20 mouse cellular contexts compared by ENCODE assay signal in the genomic region with DNA sequence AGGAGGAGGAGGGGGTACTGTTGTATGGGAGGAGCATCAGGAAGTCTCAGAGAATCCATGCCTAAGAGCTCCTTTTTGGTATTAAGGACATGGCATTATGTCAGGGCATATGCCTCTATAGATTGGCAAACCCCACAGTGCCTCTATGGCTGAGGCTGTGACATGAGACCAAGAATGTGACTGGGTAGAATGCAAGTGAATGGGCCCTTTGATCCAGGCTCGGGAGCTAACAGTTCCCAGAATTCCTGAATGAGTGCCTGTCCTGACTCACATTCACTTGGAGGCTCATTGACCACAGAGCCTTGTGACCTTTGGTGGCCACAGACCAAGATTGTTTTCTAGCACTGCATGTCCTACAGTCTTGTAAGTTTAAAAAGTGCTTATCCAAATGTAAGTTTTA. TPM values are rescaled to one million over a fixed set of nuclear protein-coding genes. Genes with fewer than 3 reads are reported as not detected.
DNase-seq lines count a peak whose midpoint lies in the region; ATAC-seq and TF ChIP-seq lines count a peak whose summit lies in the region.
"Had no signal": no experiment of that assay in that cellular context is flagged by ENCODE, and none has a peak within 500 bp of the region (broad histone marks: within the 10 kb centered on the region; RNA-seq: fewer than 3 reads in every experiment).

No protein-coding gene starts in this region.

- no peaks in the 10 kb centered on the region for H3K79me2 ChIP-seq in myocyte (ENCODE audit: control insufficient read depth, insufficient read depth)

- no peak for TF ChIP-seq EP300 in lung, postnatal 0 days (IDR thresholded peaks at IDR 0.05)

- peak; percentile 38 for DNase-seq in layer of hippocampus, adult 9-11 months
- no peak for DNase-seq in layer of hippocampus, adult 11-12 months (ENCODE audit: low spot score)
- peak; percentile 94 for DNase-seq in Muller cell, postnatal 12 days (ENCODE audit: inconsistent ontology term)
- DNase-seq in lung, postnatal 0 days (ENCODE audit: low spot score) = no peak
- DNase-seq: cerebellum, adult 2 months; gastrocnemius, postnatal 14 days; heart, postnatal 4 days; left cerebral cortex, postnatal 4 days; lung, embryonic 14.5 days; thymus, postnatal 4 days had no signal

- no peak overlapping the region for H3K4me3 ChIP-seq in forebrain, embryonic 15.5 days
- H3K4me3 ChIP-seq in forebrain, embryonic 16.5 days (replicated peaks; ENCODE audit: low read length) = no peak overlapping the region
- no peak overlapping the region for H3K4me3 ChIP-seq in myocyte
- H3K4me3 ChIP-seq in lung, postnatal 0 days (ENCODE audit: low read depth, low read length) = no peak overlapping the region
- H3K4me3 ChIP-seq: erythroblast, embryonic 14.5 days; heart, embryonic 13.5 days had no signal

- no peak overlapping the region for H3K4me2 ChIP-seq in forebrain, embryonic 15.5 days (replicated peaks)
- no peak overlapping the region for H3K4me2 ChIP-seq in forebrain, embryonic 16.5 days (ENCODE audit: low read length)
- H3K4me2 ChIP-seq in myocyte (ENCODE audit: low read depth) = peak overlapping the region; percentile 3
- no peak overlapping the region for H3K4me2 ChIP-seq in lung, postnatal 0 days (replicated peaks; ENCODE audit: low read depth, low read length)
- H3K4me2 ChIP-seq: heart, embryonic 13.5 days; liver, embryonic 11.5 days; lung, embryonic 14.5 days had no signal

- no peak overlapping the region for H3ac ChIP-seq in myocyte (ENCODE audit: control insufficient read depth, insufficient read length)

- H3K27me3 ChIP-seq in forebrain, embryonic 15.5 days = no peaks in the 10 kb centered on the region
- no peaks in the 10 kb centered on the region for H3K27me3 ChIP-seq in forebrain, embryonic 16.5 days (replicated peaks; ENCODE audit: control insufficient read depth, insufficient read depth, low read length)
- no peaks in the 10 kb centered on the region for H3K27me3 ChIP-seq in myocyte (ENCODE audit: control insufficient read depth, insufficient read depth, insufficient read length)
- H3K27me3 ChIP-seq in lung, postnatal 0 days (replicated peaks; ENCODE audit: insufficient read depth, low read length) = no peaks in the 10 kb centered on the region
- H3K27me3 ChIP-seq: heart, embryonic 13.5 days had no signal

- TF ChIP-seq POLR2A in myocyte (IDR thresholded peaks at IDR 0.05; ENCODE audit: insufficient read length, low read depth) = no peak

- ATAC-seq in forebrain, embryonic 15.5 days (replicated peaks) = no peak
- no peak for ATAC-seq in forebrain, embryonic 16.5 days
- no peak for ATAC-seq in lung, postnatal 0 days
- ATAC-seq: activated CD4-positive, CD25-positive, alpha-beta regulatory T cell, adult 4 months; inflammation-experienced regulatory T-cells, adult 6 months had no signal

- H3K36me3 ChIP-seq in forebrain, embryonic 15.5 days = peaks cover 62% of the 10 kb centered on the region
- H3K36me3 ChIP-seq in forebrain, embryonic 16.5 days (ENCODE audit: control insufficient read depth, insufficient read depth) = peaks cover 49% of the 10 kb centered on the region
- peaks cover 52% of the 10 kb centered on the region for H3K36me3 ChIP-seq in myocyte (ENCODE audit: control insufficient read depth, insufficient read depth)
- peaks cover 36% of the 10 kb centered on the region for H3K36me3 ChIP-seq in lung, postnatal 0 days (ENCODE audit: insufficient read depth, low read length)

- 0 out of 2 replicates have a peak overlapping the region, but pooled peaks have one; percentile 15 for H3K27ac ChIP-seq in forebrain, embryonic 15.5 days (replicated peaks)
- H3K27ac ChIP-seq in forebrain, embryonic 16.5 days (ENCODE audit: low read length) = no peak overlapping the region
- no peak overlapping the region for H3K27ac ChIP-seq in lung, postnatal 0 days (ENCODE audit: low read length)
- H3K27ac ChIP-seq: heart, embryonic 13.5 days; kidney, postnatal 0 days; stomach, postnatal 0 days had no signal

- 10% methylated on average over 1 of the region's 1 CpGs for WGBS in forebrain, embryonic 15.5 days
- 14% methylated on average over 1 of the region's 1 CpGs for WGBS in forebrain, embryonic 16.5 days
- 19% methylated on average over 1 of the region's 1 CpGs for WGBS in lung, postnatal 0 days

- H3K4me1 ChIP-seq in forebrain, embryonic 15.5 days = peaks cover 11% of the 10 kb centered on the region
- H3K4me1 ChIP-seq in forebrain, embryonic 16.5 days (replicated peaks; ENCODE audit: control insufficient read depth, insufficient read depth, low read length) = peaks cover under 1% of the 10 kb centered on the region; the same call in 1 of the 2 replicates
- H3K4me1 ChIP-seq in lung, postnatal 0 days (ENCODE audit: insufficient read depth, low read depth, low read length) = no peaks in the 10 kb centered on the region

- H3K9me3 ChIP-seq in forebrain, embryonic 15.5 days = no peaks in the 10 kb centered on the region
- H3K9me3 ChIP-seq in forebrain, embryonic 16.5 days (ENCODE audit: control insufficient read depth, low read length) = no peaks in the 10 kb centered on the region
- no peaks in the 10 kb centered on the region for H3K9me3 ChIP-seq in lung, postnatal 0 days (ENCODE audit: low read length)
- H3K9me3 ChIP-seq: heart, embryonic 13.5 days had no signal

- no peak overlapping the region for H3K9ac ChIP-seq in forebrain, embryonic 15.5 days (replicated peaks)
- no peak overlapping the region for H3K9ac ChIP-seq in forebrain, embryonic 16.5 days (replicated peaks; ENCODE audit: low read depth, low read length)
- H3K9ac ChIP-seq in lung, postnatal 0 days (replicated peaks; ENCODE audit: low read depth) = no peak overlapping the region
- H3K9ac ChIP-seq: heart, embryonic 13.5 days; lung, embryonic 14.5 days had no signal

- TF ChIP-seq CTCF in lung, postnatal 0 days (IDR thresholded peaks at IDR 0.05) = no peak

TF ChIP-seq in myocyte, 11 proteins besides CTCF, POLR2A, EP300 and RAD21:
- TF ChIP-seq REST (IDR thresholded peaks at IDR 0.05; ENCODE audit: insufficient read depth, insufficient read length) (no peak), MAX (IDR thresholded peaks at IDR 0.05; ENCODE audit: low read depth) (no peak), E2F4 (IDR thresholded peaks at IDR 0.05; ENCODE audit: insufficient read depth) (no peak), MYOG (IDR thresholded peaks at IDR 0.05; ENCODE audit: control insufficient read depth in 1 of 3, insufficient read depth in 1 of 3, insufficient read length in 2 of 3, low read depth in 2 of 3) (no peak), USF1 (IDR thresholded peaks at IDR 0.05; ENCODE audit: low read depth) (no peak), SRF (IDR thresholded peaks at IDR 0.05; ENCODE audit: control insufficient read depth, insufficient read length, low read depth) (no peak), CEBPB (IDR thresholded peaks at IDR 0.05; ENCODE audit: insufficient read depth, poor library complexity, severe bottlenecking) (no peak), POLR2AphosphoS2 (IDR thresholded peaks at IDR 0.05; ENCODE audit: insufficient read length, low read depth) (no peak), TCF12 (IDR thresholded peaks at IDR 0.05; ENCODE audit: insufficient read depth, poor library complexity, severe bottlenecking) (no peak), TCF3 (IDR thresholded peaks at IDR 0.05; ENCODE audit: insufficient read length, low read depth) (no peak), MYOD1 (IDR thresholded peaks at IDR 0.05; ENCODE audit: control insufficient read depth in 1 of 3, insufficient read length in 2 of 3, low read depth in 2 of 3) (no peak)

RNA-seq across cellular contexts. Expression of a gene that starts 4.5 kb away (rescaled TPM):
- 30.2 and 31.1 TPM in 2 replicates for polyA plus RNA-seq in forebrain, embryonic 15.5 days (2015; fragmentation: Nextera tagmentation; extraction: Ambion mirVana)
- polyA plus RNA-seq in forebrain, embryonic 16.5 days (2015; fragmentation: Nextera tagmentation; extraction: Ambion mirVana) = 29.1 and 33.4 TPM in 2 replicates
- polyA plus RNA-seq in myocyte (2012; fragmentation: generic; extraction: Trizol) = 18.8 TPM
- polyA plus RNA-seq in lung, postnatal 0 days (2015; fragmentation: Nextera tagmentation; extraction: Ambion mirVana) = 41.7 and 43.8 TPM in 2 replicates

RNA-seq across cellular contexts. Expression of a gene that starts 21.9 kb away (rescaled TPM):
- 51.9 and 55.0 TPM in 2 replicates for polyA plus RNA-seq in forebrain, embryonic 15.5 days (2015; fragmentation: Nextera tagmentation; extraction: Ambion mirVana)
- polyA plus RNA-seq in forebrain, embryonic 16.5 days (2015; fragmentation: Nextera tagmentation; extraction: Ambion mirVana) = 59.4 and 60.6 TPM in 2 replicates
- 47.0 TPM for polyA plus RNA-seq in myocyte (2012; fragmentation: generic; extraction: Trizol)
- 12.6 and 13.4 TPM in 2 replicates for polyA plus RNA-seq in lung, postnatal 0 days (2015; fragmentation: Nextera tagmentation; extraction: Ambion mirVana)

RNA-seq across cellular contexts. Expression of a gene that starts 22.0 kb away (rescaled TPM):
- polyA plus RNA-seq in forebrain, embryonic 15.5 days (2015; fragmentation: Nextera tagmentation; extraction: Ambion mirVana) = 6.7 and 6.9 TPM in 2 replicates
- polyA plus RNA-seq in forebrain, embryonic 16.5 days (2015; fragmentation: Nextera tagmentation; extraction: Ambion mirVana) = 6.7 and 8.0 TPM in 2 replicates
- polyA plus RNA-seq in myocyte (2012; fragmentation: generic; extraction: Trizol) = 5.6 TPM
- 7.3 and 8.2 TPM in 2 replicates for polyA plus RNA-seq in lung, postnatal 0 days (2015; fragmentation: Nextera tagmentation; extraction: Ambion mirVana)

RNA-seq across cellular contexts. Expression of a gene that starts 36.0 kb away (rescaled TPM):
- 1.4 and 1.5 TPM in 2 replicates for polyA plus RNA-seq in forebrain, embryonic 15.5 days (2015; fragmentation: Nextera tagmentation; extraction: Ambion mirVana)
- 2.3 TPM in 2 replicates for polyA plus RNA-seq in forebrain, embryonic 16.5 days (2015; fragmentation: Nextera tagmentation; extraction: Ambion mirVana)
- polyA plus RNA-seq in myocyte (2012; fragmentation: generic; extraction: Trizol) = 3.1 TPM
- polyA plus RNA-seq in lung, postnatal 0 days (2015; fragmentation: Nextera tagmentation; extraction: Ambion mirVana) = 16.5 and 17.8 TPM in 2 replicates

RNA-seq across cellular contexts. Expression of a gene that starts 47.1 kb away (rescaled TPM):
- 47.2 and 49.7 TPM in 2 replicates for polyA plus RNA-seq in forebrain, embryonic 15.5 days (2015; fragmentation: Nextera tagmentation; extraction: Ambion mirVana)
- 51.7 and 52.6 TPM in 2 replicates for polyA plus RNA-seq in forebrain, embryonic 16.5 days (2015; fragmentation: Nextera tagmentation; extraction: Ambion mirVana)
- polyA plus RNA-seq in myocyte (2012; fragmentation: generic; extraction: Trizol) = 18.1 TPM
- 57.8 and 59.0 TPM in 2 replicates for polyA plus RNA-seq in lung, postnatal 0 days (2015; fragmentation: Nextera tagmentation; extraction: Ambion mirVana)

Comparison
In these comparisons a context has a peak if more than half of its experiments do, and no peak if none do; other contexts are left out.
1. DNase-seq: peak in layer of hippocampus, adult 9-11 months (single experiment) and Muller cell, postnatal 12 days (single experiment); none in layer of hippocampus, adult 11-12 months (single experiment) and lung, postnatal 0 days (single experiment).